Mouse (Mus musculus) urinary bladder, postnatal 4 days (tissue): Measurements from ENCODE around the gene Oprl1.

Experiments used
- DNase-seq, 2 experiments: peaks; one replicate each; pipeline ENCODE4 v3.0.0; 2021 to 2022; ENCODE audit warnings: low spot score in 2 of 2

Gene Oprl1

DNA sequence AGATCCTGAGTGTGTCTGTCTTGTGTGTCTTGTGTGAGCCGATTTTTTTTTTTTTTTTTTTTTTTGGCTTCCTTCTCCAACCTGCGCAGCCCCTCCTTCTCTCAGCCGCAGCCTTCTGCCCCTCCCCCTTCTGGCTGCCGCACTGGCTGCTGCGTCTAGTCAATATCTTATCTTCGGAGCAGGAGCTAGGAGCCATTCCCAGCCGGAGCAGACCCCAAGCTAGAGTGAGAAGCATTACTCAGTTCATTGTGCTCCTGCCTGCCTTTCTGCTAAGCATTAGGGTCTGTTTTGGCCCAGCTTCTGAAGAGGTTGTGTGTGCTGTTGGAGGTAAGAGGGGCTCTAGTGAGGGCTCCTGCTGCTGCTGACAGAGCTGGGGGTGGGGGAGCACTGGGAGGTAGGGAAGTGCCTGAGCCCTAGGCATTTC is at the start of gene Oprl1:
TSS of gene Oprl1 (plus strand) at position 114 of the 424 bp plus-strand sequence.
- DNase-seq = no peak

DNA sequence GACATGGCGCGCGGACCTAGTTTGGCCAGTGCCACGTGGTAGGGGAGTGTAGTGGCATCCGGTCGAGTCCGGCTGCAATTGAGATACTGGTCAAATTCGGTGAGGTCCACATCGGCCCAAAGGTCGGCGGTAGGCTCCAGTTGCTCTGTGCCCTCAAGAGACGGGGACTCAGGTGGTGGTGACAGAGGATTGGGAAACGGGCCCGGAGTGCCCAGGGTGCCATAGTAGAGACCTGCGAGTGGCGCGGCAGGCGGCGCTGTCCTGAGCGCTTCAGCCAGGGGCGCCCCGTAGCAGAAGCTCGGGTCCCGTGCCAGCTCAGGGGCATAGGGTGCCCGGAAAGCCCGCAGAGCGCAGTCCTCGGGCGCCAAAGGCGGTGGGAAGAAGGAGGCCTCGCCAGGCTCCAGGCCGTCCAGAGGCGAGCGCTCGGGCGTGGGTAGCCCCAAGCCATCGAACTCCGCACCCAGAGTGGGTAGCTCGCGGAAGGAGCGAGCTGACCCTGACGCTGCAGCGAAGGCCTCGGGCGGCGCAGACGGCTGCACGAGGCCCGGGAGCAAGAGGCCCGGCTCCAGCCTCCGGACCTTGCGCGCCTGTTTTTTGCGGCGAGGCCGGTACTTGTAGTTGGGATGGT is 44.4 kb upstream of the Oprl1 start:
- no peak for DNase-seq

DNA sequence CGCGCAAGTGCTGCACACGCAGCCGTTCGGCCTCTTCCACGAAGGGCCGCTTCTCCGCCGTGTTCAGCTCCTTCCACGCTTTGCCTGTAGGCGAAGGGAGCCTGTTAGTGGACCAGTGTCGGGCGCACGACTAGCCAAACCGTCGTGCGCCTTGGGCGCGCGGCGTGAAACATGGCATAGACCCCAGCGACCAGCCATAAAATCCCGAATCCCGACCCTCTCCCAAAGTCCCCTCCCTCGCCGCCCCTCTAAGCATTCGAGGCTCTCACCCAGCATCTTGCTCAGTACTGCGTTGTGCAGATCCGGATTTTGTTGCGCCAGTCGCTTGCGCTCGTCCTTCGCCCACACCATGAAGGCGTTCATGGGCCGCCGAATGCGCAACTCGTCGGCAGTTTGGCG is 43.9 kb upstream of the Oprl1 start:
- no peak for DNase-seq

DNA sequence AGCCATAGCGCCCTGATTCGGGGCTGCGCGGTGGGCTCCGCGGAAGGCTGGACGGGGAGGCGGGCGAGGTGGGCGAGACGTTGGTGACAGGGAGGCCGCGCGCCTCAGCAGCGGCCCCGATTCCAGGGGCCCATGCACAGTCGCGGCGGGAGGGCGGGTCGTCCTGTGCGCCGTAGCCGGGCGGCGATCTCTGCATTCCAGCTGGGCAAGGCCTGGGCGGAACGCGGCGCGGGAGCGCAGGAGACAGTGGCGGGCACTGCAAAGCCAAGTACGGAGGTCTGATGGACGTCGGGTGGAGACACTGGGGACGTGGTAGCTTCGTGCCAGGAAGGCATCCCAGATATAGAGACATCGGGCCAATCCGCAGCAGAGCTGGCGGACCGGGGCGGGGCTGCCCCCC is 43.5 kb upstream of the Oprl1 start, which contains the start of gene Sox18:
TSS of gene Sox18 (minus strand) at position 315 of the 400 bp plus-strand sequence.
- peak in 1 of 2 experiments; percentile 38 for DNase-seq

DNA sequence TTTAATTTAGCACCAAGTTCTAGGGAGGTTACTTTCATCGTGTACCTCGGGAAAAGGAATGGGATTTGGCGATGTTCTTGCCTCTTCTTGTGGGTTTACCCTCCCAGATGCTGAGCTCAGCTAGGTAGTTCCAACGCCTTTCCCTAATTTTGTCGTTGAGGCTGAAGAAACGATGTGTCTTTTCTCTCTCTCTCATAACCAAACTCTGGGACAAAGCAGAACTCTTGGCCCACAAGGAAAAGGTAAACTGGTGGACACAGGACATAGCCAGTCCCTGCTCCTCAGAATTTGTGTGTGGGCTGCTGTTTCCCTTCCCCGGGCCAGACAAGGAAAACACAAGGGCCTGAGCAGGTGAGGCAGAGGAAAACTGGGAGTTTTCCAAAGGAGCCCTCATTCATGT is 42.8 kb upstream of the Oprl1 start:
- DNase-seq = no peak

DNA sequence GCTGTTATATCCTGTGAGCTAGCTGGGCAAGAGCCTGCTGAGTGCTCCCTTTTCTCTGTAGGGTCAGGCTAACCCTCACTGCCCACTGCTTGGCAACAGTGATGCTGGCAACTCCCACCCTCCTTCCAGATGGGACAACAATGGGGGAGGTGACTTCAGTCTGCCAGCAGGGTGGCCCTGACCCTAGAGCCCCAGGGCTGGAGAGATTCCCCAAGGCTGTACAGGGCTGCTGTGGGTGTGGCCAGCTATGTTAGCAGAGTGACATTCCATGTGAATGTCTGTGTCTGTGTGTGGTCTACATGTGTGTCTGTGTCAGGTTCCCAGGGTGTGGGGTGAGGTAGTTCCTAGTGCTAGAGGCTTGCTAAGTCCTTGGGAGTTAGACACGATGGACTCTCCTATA is 41.3 kb upstream of the Oprl1 start:
- peak in 1 of 2 experiments; percentile 38 for DNase-seq

DNA sequence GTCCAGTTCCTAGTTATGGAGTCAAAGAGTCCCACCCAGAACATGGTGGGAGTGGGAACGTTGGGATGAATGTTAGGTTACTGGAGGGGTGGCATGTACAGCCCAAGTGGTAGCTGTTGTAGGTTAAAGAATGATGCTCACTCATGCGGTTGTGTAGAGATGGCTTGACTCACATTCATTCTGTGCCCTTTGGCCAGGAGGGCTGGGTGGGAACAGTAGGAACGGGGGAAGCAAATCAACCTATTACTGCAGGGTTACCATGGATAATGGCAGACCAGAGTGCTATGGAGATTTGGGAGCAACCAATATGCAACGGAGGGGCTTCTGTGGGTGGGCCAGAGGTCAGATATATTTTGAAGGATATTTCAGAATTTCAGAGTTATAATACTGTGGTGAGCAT is 39.9 kb upstream of the Oprl1 start:
- DNase-seq = no peak

DNA sequence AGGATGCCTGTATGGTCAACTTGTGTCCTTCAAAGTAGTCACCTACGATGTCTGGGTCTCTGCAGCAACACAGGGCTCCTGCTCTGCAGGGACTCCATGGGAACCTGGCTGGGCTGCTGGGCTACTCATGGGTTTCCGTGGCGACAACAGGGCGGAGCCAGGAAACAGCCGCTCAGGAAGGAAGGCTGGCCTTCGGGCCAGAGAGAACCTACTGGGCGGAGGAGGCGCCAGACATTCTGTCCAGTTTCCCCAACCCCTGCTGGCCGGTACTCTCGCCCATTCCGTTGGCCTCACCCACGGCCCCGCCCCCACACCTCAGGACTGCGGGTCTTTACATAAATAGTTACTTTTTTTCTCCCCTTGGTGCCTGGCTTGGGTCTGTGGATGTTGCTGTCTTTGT is 39.4 kb upstream of the Oprl1 start:
- DNase-seq = peak in 1 of 2 experiments; percentile 60

DNA sequence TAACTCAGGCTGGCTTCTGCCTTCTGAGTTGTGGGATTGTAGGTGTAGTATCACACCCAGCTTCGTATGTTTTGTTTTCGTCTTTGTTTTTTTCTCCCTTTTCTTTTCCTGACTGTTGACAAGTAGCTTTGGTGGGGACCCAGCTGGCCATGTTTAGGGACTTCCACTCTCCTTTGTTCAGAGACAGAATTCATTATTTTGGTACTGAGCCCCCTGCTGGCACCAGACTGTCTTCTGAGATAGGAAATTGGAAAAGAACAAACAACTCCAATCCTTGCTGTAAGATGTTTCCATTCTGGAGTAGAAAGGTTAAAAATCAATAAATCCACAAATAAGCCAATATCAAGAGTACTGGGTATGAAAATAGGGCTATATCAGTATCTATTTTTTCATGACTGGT is 38.4 kb upstream of the Oprl1 start:
- DNase-seq = no peak

DNA sequence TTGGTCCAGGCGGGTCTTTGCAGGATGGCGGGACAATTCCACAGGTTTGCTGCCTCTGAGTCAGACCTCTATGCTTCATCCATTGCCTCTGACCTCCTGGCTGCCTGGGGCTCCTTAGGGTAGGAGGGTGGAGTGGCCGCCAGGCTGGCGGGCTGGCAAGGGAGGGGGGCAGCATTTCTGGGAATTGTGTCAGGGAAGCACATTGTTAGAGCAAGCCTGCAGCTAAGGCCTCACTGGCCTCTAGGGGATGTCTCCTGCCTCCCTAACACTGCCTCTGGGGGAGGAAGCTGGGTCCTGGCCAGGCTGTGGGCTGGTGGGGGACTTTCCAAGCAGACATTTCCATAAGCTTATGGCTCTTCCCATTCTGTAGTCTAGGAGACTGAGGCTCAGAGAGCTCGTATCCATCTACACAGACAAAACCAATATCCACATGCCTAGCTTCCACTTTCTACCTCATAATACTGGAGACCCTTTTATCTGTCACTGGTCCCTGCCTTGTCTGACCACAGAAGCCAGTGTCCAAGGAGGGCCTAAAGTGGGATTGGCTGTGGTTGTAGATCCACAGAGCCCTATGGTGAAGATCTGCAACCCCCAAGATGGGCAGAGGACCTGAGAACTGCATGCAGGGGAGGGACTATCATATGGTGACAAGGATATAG is 37.6 kb upstream of the Oprl1 start:
- DNase-seq = no peak

DNA sequence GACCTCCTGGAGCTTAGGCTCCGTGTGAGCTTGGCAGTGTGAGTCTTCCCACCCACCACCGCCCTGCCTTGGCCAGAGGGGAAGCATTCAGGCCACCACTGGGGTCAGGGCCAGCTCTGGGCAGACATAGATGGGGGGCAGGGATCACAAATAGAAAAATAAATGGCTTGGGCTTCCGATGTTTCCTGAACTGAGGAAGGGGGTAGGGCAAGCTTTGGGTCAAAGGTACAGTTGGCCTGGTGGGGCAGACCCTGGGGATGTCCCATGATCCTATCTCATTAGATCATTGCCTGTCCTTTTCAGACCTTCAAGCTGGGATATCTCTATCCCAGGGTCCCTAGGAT is 37.1 kb upstream of the Oprl1 start:
- no peak for DNase-seq

DNA sequence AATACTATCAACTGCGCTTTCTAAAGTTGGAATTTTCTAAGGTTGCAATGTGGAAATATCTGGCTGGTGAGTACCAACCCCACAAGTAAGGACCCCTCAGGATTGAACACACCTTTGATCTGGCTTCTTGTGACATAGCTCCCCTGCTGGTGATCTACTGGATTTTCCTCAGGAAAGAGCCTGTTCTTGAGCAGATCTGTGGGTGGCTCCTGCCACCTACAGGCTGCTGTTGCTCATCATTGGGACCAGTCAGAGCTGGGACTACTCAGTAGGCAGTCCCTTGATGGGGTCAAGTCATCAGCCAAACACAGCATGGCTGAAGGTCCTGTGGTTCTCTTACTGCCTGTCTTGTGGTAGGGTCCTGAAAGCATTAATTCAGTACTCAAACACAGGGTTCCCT is 36.0 kb upstream of the Oprl1 start:
- DNase-seq = peak in 1 of 2 experiments; percentile 66

DNA sequence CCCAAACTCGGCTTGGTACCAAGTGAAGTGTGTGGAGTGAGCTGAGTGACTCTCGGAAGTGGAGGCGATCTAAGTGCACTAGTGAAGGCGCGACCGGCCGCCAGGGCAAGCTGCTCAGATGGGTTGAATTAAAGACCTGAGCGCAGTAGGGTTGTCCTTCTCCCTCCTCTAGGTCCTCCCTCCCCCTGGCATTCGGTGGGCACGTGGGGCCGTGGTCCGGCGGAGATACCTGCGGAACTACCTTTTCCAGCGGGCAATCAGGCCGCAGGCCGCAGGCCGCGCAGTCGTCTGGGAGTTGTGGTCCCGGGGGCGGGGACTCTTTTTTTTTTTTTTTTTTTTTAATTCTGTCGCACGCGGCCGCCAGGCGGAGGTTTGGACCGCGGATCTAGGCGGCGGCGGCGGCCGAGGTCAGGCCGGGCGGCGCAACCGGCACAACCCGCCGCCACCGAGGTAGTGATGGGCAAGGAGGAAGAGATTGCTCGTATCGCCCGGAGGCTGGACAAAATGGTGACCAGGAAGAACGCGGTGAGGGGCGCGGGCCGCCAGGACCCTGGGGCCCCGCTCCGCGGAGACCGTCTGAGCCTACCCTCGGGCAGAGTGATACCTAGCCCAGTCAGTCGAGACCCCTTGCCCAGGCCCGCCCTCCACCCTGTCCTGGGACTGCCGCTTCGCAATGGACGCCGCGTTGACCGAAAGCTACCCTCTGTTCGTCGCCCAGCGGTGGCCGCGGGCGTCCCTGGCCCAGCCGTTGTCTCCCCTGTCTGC is 34.7 kb upstream of the Oprl1 start, which contains the start of gene Tcea2:
TSS of gene Tcea2 (plus strand) at position 360 of the 765 bp plus-strand sequence.
- DNase-seq = peak in 1 of 2 experiments; percentile 74

DNA sequence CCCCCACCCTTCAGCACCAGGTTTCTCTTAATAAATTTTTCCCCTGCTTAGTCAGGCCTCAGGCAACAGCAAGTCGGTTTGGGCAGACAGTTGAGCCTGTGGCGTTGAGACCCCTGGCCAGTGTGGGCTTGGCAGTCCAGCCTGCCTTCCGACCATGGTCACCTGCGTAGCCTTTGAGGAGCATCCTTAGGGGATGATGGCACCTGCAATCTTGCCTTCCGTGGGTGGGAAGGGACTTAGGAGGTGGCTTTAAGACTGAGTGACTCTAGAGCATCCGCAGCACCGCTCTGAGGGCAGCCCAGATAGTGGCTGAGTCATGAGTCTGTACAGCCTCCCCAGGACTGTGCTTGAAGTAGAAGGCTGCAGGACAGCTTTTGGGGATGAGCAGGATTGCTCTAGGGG is 34.1 kb upstream of the Oprl1 start:
- no peak for DNase-seq

DNA sequence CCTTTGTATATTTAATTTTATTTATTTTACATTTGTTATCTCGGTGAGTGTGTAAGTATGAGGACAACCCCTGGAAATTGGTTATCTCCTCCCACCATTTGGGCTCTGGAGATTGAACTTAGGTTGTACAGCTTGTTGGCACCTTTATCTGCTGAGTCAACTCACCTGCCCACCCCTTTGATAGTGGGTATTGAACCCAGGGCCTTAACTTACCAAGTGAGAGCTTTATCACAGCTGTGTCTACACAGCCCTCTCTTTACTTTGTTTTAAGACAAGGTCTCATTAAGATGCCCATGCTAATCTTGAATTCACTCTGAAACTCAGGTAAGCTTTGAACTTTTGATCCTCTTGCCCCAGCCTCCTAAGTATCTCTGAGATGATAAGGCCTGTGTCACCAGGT is 32.8 kb upstream of the Oprl1 start:
- DNase-seq = no peak

DNA sequence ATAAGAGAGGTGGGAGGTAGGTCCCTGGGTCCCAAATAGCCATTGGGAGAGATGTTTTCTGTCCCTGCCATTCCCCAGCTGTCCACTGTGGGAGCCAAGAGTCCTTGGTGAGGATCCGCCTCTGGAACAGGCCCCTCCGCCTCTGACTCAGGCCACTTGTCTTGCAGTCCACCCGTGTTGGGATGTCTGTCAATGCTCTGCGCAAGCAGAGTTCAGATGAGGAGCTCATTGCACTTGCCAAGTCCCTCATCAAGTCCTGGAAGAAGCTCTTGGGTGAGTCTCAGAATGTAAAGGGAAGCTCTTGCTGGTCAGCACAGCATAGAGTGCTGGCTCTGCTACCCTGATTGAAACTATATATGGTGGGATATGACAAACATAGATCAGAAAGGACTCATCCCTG is 31.4 kb upstream of the Oprl1 start:
- no peak for DNase-seq

DNA sequence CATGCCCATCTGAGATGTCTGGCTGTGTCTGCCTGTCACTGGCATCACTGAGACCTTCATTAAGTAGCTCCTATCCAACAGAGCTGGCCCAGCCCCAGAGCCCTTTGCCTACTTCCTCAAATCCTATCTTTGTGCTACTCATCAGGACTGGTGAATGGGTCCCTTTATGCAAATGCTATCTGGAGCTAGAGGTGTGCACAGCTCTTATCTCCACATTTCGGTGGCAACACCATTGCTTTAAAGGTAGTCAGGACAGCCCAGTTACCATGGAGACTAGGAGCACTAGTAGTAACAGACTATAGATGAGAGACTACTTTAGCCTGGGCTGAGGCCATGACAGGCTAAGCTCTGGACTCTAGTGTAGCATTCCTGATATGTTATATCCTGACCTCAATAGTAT is 30.1 kb upstream of the Oprl1 start:
- DNase-seq = no peak

DNA sequence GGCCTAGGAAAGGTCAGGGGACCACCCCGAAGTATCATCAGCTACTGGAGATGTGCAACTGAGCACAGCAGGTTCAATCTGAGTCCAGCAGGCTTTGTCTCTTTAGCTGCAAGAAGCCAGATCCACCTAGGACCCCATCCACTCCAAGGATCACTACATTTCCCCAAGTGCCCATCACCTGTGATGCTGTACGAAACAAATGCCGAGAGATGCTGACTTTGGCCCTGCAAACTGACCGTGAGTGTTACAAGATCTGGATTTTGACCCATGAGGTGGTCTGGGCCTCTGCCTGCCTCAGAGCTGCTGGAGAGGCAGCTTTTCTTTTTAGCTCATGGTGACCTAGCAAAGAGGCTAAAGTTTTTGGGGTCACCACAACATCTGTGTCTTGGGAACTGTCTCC is 29.1 kb upstream of the Oprl1 start:
- DNase-seq = no peak

DNA sequence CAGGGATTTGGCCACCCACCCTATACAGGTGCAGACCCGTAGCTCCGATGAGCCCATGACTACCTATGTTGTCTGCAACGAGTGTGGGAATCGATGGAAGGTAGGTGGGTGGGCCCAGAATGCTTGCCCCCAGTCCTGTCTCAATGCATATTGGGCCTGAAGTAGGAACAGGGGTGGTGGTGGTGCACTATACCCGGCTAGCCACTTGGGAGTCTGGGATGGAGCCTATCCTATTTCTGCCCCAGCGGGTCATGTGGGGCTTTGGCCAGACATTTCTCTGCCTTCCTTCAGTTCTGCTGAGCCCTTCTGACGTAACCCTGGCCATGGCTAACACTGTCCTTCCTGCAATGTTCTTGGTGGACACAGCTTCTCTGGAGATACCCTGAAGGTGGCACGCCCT is 27.2 kb upstream of the Oprl1 start:
- peak in 1 of 2 experiments; percentile 44 for DNase-seq

DNA sequence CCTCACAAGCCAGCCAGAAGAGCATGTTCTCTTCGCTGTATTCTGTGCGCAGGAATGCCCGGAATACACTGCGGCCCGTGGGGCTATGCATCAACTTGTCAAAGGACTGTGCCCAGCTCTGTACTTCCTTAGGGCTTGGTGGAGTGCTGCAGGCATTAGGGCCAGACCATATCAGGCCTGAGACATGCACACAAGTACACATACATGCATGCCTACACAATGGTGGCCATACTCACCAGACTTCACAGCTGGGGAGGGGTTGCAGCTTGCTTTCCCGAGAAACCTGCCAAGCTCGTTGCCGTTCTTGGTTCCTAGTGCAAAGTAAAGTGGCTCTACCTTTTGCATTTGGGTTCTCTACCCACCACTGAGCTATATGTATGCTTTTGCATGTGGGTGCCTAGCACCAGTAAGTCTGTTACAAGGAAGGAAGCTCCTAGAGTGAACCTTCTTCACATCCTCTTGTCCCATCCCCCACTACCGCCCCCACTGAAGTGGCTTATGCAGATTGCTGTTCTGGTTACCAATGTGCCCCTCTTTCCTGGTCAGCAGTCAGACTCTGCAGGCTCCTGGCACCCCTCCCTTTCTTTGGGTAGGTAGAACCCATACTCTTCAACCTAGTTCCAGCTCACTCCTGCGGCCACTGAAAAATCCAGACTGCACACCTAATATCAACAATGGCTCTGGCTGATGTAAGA is 25.2 kb upstream of the Oprl1 start:
- DNase-seq = peak in 1 of 2 experiments; percentile 55

DNA sequence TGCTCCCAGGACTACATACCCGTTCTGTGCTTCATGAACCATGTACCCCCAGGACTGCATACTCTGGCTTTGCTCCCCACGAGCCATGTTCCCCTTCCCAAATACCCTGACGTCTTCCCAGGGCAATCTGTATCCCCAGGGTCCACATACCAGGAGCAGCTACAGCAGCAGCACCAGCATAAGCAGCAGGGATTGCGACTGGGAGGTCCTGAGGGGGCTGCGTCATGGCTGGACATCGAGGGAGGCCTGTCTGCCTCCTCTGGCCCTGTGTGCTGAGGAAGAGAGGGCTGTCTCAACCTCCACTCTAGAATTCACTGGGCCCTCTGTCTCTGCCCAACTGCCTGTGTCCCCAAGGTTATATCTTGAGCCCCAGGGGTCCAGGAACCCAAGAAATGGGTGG is 23.7 kb upstream of the Oprl1 start:
- DNase-seq = peak in 1 of 2 experiments; percentile 51

DNA sequence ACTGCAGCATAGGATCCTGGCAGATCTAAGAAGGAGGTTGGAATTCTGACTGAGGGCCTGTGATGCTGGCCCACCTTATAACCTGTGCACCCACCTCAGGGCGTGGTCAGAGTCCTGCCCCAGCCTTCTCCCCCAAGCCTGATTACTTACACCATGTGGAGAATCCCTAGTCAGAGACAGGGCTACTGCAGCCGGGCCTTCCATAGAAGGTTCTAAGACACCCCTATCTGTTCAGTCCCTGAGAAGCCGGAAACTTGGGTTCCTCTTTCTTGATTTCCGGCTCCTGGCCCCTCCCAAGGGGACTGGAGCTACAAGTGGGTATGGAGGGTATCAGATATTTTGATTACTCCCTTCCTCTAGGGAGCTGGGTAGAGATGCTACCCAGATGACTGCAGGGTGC is 23.2 kb upstream of the Oprl1 start:
- peak in 1 of 2 experiments; percentile 47 for DNase-seq
